Mouse (Mus musculus): Measurements from ENCODE around the gene Sypl2.

GRCm38 (mm10) chr3:108180514-108180913 lies 45.9 kb downstream of the Sypl2 start:
- TF ChIP-seq CTCF (IDR thresholded peaks at IDR 0.05; ENCODE audit: low read depth) (no peak), EP300 (IDR thresholded peaks at IDR 0.05; ENCODE audit: low read depth) (no peak)
